Mouse (Mus musculus): ENCODE measurements around the gene Cd47. TPM values are rescaled to one million over a fixed set of nuclear protein-coding genes. Genes with fewer than 3 reads are reported as not detected.

Cd47 gene
- 46.2 and 56.1 TPM in 2 replicates for polyA plus RNA-seq (2015; fragmentation: Nextera tagmentation; extraction: Ambion mirVana)

GRCm38 (mm10) chr16:49799597-49800561, at the start of gene Cd47:
Cd47 (plus strand) TSS chr16:49800533.
- peaks cover 34% of the 10 kb centered on the region for H3K4me1 ChIP-seq
- no peaks in the 10 kb centered on the region for H3K36me3 ChIP-seq
- H3K9ac ChIP-seq: no peak within 1 kb of the TSS
- H3K4me3 ChIP-seq: no peak within 1 kb of the TSS
- H3K27me3 ChIP-seq (replicated peaks): 0 out of 2 replicates have a peak, but pooled peaks cover 2% of the 10 kb centered on the region
- H3K4me2 ChIP-seq: no peak within 1 kb of the TSS
- no peaks in the 10 kb centered on the region for H3K9me3 ChIP-seq
- 66% methylated on average over 10 of the region's 10 CpGs for WGBS
- peak; percentile 31; the same call in 1 of the 2 replicates for ATAC-seq (ENCODE audit: extremely low read depth, insufficient number of reproducible peaks, low FRiP score, low TSS enrichment)
- no peak within 1 kb of the TSS for H3K27ac ChIP-seq (replicated peaks)

GRCm38 (mm10) chr16:49752906-49753305, 47.4 kb upstream of the Cd47 start:
- H3K27ac ChIP-seq (replicated peaks): no peak overlapping the region
- H3K27me3 ChIP-seq (replicated peaks): no peaks in the 10 kb centered on the region
- no peaks in the 10 kb centered on the region for H3K9me3 ChIP-seq
- 70% methylated on average over 1 of the region's 1 CpGs for WGBS
- ATAC-seq (ENCODE audit: extremely low read depth, insufficient number of reproducible peaks, low FRiP score, low TSS enrichment): no peak
- H3K36me3 ChIP-seq: no peaks in the 10 kb centered on the region
- H3K4me3 ChIP-seq: no peak overlapping the region
- H3K9ac ChIP-seq: no peak overlapping the region
- H3K4me2 ChIP-seq: no peak overlapping the region
- peaks cover 3% of the 10 kb centered on the region; the same call in 1 of the 2 replicates for H3K4me1 ChIP-seq

GRCm38 (mm10) chr16:49753318-49753717, 47.0 kb upstream of the Cd47 start:
- Histone ChIP-seq H3K9me3 (no peaks in the 10 kb centered on the region), H3K4me2 (no peak overlapping the region), H3K4me3 (no peak overlapping the region), H3K27me3 (replicated peaks) (no peaks in the 10 kb centered on the region), H3K27ac (replicated peaks) (no peak overlapping the region), H3K36me3 (no peaks in the 10 kb centered on the region), H3K4me1 (peaks cover 3% of the 10 kb centered on the region; the same call in 1 of the 2 replicates), H3K9ac (no peak overlapping the region)
- no peak for ATAC-seq (ENCODE audit: extremely low read depth, insufficient number of reproducible peaks, low FRiP score, low TSS enrichment)
- WGBS: 43% methylated on average over 3 of the region's 3 CpGs

GRCm38 (mm10) chr16:49760517-49761203, 39.7 kb upstream of the Cd47 start:
- H3K4me2 ChIP-seq: peak overlapping the region; percentile 58
- H3K36me3 ChIP-seq: no peaks in the 10 kb centered on the region
- peak overlapping the region; percentile 29 for H3K4me3 ChIP-seq
- no peak overlapping the region for H3K9ac ChIP-seq
- no peaks in the 10 kb centered on the region for H3K9me3 ChIP-seq
- H3K27ac ChIP-seq (replicated peaks): no peak overlapping the region
- ATAC-seq (ENCODE audit: extremely low read depth, insufficient number of reproducible peaks, low FRiP score, low TSS enrichment): no peak
- H3K27me3 ChIP-seq (replicated peaks): no peaks in the 10 kb centered on the region
- 58% methylated on average over 17 of the region's 17 CpGs for WGBS
- peaks cover 16% of the 10 kb centered on the region for H3K4me1 ChIP-seq

- ATAC-seq (ENCODE audit: extremely low read depth, insufficient number of reproducible peaks, low FRiP score, low TSS enrichment): no peak
- Histone ChIP-seq H3K9me3 (no peaks in the 10 kb centered on the region), H3K4me1 (peaks cover 16% of the 10 kb centered on the region), H3K4me3 (no peak overlapping the region), H3K9ac (no peak overlapping the region), H3K27me3 (replicated peaks) (no peaks in the 10 kb centered on the region), H3K27ac (replicated peaks) (no peak overlapping the region), H3K4me2 (no peak overlapping the region), H3K36me3 (no peaks in the 10 kb centered on the region)
- 77% methylated on average over 5 of the region's 5 CpGs for WGBS
These were observed 38.4 kb upstream of the Cd47 start for GRCm38 (mm10) chr16:49761981-49762380.

- ATAC-seq (ENCODE audit: extremely low read depth, insufficient number of reproducible peaks, low FRiP score, low TSS enrichment): no peak
- Histone ChIP-seq H3K27me3 (replicated peaks) (no peaks in the 10 kb centered on the region), H3K4me1 (peaks cover 12% of the 10 kb centered on the region), H3K9me3 (no peaks in the 10 kb centered on the region), H3K4me3 (no peak overlapping the region), H3K36me3 (no peaks in the 10 kb centered on the region), H3K27ac (replicated peaks) (no peak overlapping the region), H3K9ac (no peak overlapping the region), H3K4me2 (no peak overlapping the region)
- WGBS: 56% methylated on average over 3 of the region's 3 CpGs
These were observed 34.0 kb upstream of the Cd47 start for GRCm38 (mm10) chr16:49766326-49766725.

GRCm38 (mm10) chr16:49768491-49769031, 31.8 kb upstream of the Cd47 start:
- H3K27ac ChIP-seq (replicated peaks): no peak overlapping the region
- ATAC-seq (ENCODE audit: extremely low read depth, insufficient number of reproducible peaks, low FRiP score, low TSS enrichment): no peak
- no peak overlapping the region for H3K9ac ChIP-seq
- no peak overlapping the region for H3K4me3 ChIP-seq
- 88% methylated on average over 4 of the region's 4 CpGs for WGBS
- H3K4me1 ChIP-seq: peaks cover 12% of the 10 kb centered on the region; the same call in 1 of the 2 replicates
- H3K27me3 ChIP-seq (replicated peaks): no peaks in the 10 kb centered on the region
- no peaks in the 10 kb centered on the region for H3K36me3 ChIP-seq
- no peaks in the 10 kb centered on the region for H3K9me3 ChIP-seq
- H3K4me2 ChIP-seq: no peak overlapping the region

- Histone ChIP-seq H3K27me3 (replicated peaks) (no peaks in the 10 kb centered on the region), H3K4me3 (no peak overlapping the region), H3K9ac (no peak overlapping the region), H3K4me1 (peaks cover 12% of the 10 kb centered on the region; the same call in 1 of the 2 replicates), H3K27ac (replicated peaks) (no peak overlapping the region), H3K4me2 (no peak overlapping the region), H3K9me3 (no peaks in the 10 kb centered on the region), H3K36me3 (no peaks in the 10 kb centered on the region)
- 57% methylated on average over 2 of the region's 2 CpGs for WGBS
- no peak; the same call in 1 of the 2 replicates for ATAC-seq (ENCODE audit: extremely low read depth, insufficient number of reproducible peaks, low FRiP score, low TSS enrichment)
These were observed 30.5 kb upstream of the Cd47 start for GRCm38 (mm10) chr16:49769831-49770261.

GRCm38 (mm10) chr16:49770320-49771189, 29.8 kb upstream of the Cd47 start:
- Histone ChIP-seq H3K4me3 (no peak overlapping the region), H3K4me2 (no peak overlapping the region), H3K9me3 (no peaks in the 10 kb centered on the region), H3K27ac (replicated peaks) (no peak overlapping the region), H3K9ac (no peak overlapping the region), H3K4me1 (peaks cover 12% of the 10 kb centered on the region; the same call in 1 of the 2 replicates), H3K36me3 (no peaks in the 10 kb centered on the region), H3K27me3 (replicated peaks) (no peaks in the 10 kb centered on the region)
- ATAC-seq (ENCODE audit: extremely low read depth, insufficient number of reproducible peaks, low FRiP score, low TSS enrichment): no peak
- 83% methylated on average over 12 of the region's 12 CpGs for WGBS

- Histone ChIP-seq H3K9ac (no peak overlapping the region), H3K4me2 (no peak overlapping the region), H3K27me3 (replicated peaks) (no peaks in the 10 kb centered on the region), H3K4me3 (no peak overlapping the region), H3K27ac (replicated peaks) (no peak overlapping the region), H3K4me1 (peaks cover 12% of the 10 kb centered on the region; the same call in 1 of the 2 replicates), H3K9me3 (no peaks in the 10 kb centered on the region), H3K36me3 (no peaks in the 10 kb centered on the region)
- no peak for ATAC-seq (ENCODE audit: extremely low read depth, insufficient number of reproducible peaks, low FRiP score, low TSS enrichment)
- 68% methylated on average over 7 of the region's 7 CpGs for WGBS
These were observed 28.5 kb upstream of the Cd47 start for GRCm38 (mm10) chr16:49771609-49772396.
